Mouse (Mus musculus) CH12.LX (cell line): Measurements from ENCODE around the gene Tmem150c. TPM values are rescaled to one million over a fixed set of nuclear protein-coding genes. Genes with fewer than 3 reads are reported as not detected.

Source experiments
- DNase-seq: peaks from one replicate; pipeline ENCODE4 v3.0.0-alpha.2; 2013; ENCODE audit errors: extremely low read depth
- H3K27ac ChIP-seq: 2 replicates; pipeline ENCODE4 v1.5.1; 2012; ENCODE audit warnings: low read depth, mild to moderate bottlenecking, control low read depth, moderate library complexity; ENCODE audit not compliant: insufficient read depth
- H3K27me3 ChIP-seq: replicated peaks from 2 replicates; pipeline ENCODE3; 2012; ENCODE audit warnings: inconsistent platforms
- H3K36me3 ChIP-seq, 2 experiments: replicated peaks in 1 of 2; 2 replicates each; pipeline versions ENCODE3 to v1.6.1; 2012; ENCODE audit warnings: inconsistent platforms in 1 of 2, low read length in 1 of 2, mild to moderate bottlenecking in 1 of 2, mixed read lengths in 1 of 2, moderate library complexity in 1 of 2; ENCODE audit not compliant: control insufficient read depth in 1 of 2, insufficient read depth in 1 of 2
- H3K4me1 ChIP-seq, 2 experiments: 2 replicates each; pipeline ENCODE4 v1.6.1; 2012; ENCODE audit warnings: inconsistent platforms in 1 of 2, moderate library complexity in 1 of 2; ENCODE audit not compliant: insufficient read depth in 2 of 2, control insufficient read depth in 1 of 2
- H3K4me2 ChIP-seq: 2 replicates; pipeline ENCODE4 v1.6.1; 2012; ENCODE audit warnings: low read depth, mild to moderate bottlenecking, control low read depth; ENCODE audit not compliant: poor library complexity, insufficient read depth, severe bottlenecking
- H3K4me3 ChIP-seq, 3 experiments: fragments of 150-350 bp in 1 of 3; sonication (generic) in 1 of 3; replicated peaks in 1 of 3; 2 replicates each; pipeline versions ENCODE3 to v1.5.1; 2011 to 2012; ENCODE audit warnings: low read depth in 2 of 3, low read length in 2 of 3, mild to moderate bottlenecking in 2 of 3, moderate library complexity in 2 of 3, control low read depth in 1 of 3, improper control_type of control experiment in 1 of 3, inconsistent platforms in 1 of 3, mixed read lengths in 1 of 3; ENCODE audit not compliant: poor library complexity in 1 of 3
- H3K79me2 ChIP-seq: replicated peaks from 2 replicates; pipeline ENCODE4 v1.6.1; 2012; ENCODE audit warnings: mild to moderate bottlenecking, moderate library complexity; ENCODE audit not compliant: control insufficient read depth, poor library complexity, insufficient read depth, severe bottlenecking; ENCODE audit errors: extremely low read depth
- H3K9ac ChIP-seq: 2 replicates; pipeline ENCODE4 v1.6.1; 2012; ENCODE audit warnings: low read depth, mild to moderate bottlenecking, control low read depth, moderate library complexity; ENCODE audit not compliant: insufficient read depth
- H3K9me3 ChIP-seq: replicated peaks from 2 replicates; pipeline ENCODE3; 2012; ENCODE audit warnings: low read length, inconsistent platforms, mixed read lengths
- BHLHE40 ChIP-seq: IDR thresholded peaks from 2 replicates; pipeline ENCODE4 v1.6.1; 2011; ENCODE audit warnings: mild to moderate bottlenecking, low read depth, low read length, improper control_type of control experiment
- CTCF ChIP-seq, 2 experiments: IDR thresholded peaks in 1 of 2; conservative IDR thresholded peaks in 1 of 2; 2 replicates each; pipeline ENCODE4 v1.5.1; 2011 to 2012; ENCODE audit warnings: low read depth in 2 of 2, low read length in 2 of 2, improper control_type of control experiment in 1 of 2, inconsistent platforms in 1 of 2, mild to moderate bottlenecking in 1 of 2, moderate library complexity in 1 of 2
- GABPA ChIP-seq: IDR thresholded peaks from 2 replicates; pipeline ENCODE4 v1.6.1; 2012; ENCODE audit warnings: low read depth, low read length, improper control_type of control experiment, inconsistent platforms; ENCODE audit not compliant: insufficient replicate concordance
- HCFC1 ChIP-seq: IDR thresholded peaks from 2 replicates; pipeline ENCODE4 v1.6.1; 2012; ENCODE audit warnings: low read depth, mild to moderate bottlenecking, inconsistent platforms, low read length, improper control_type of control experiment
- JUN ChIP-seq: IDR thresholded peaks from 2 replicates; pipeline ENCODE4 v1.6.1; 2011; ENCODE audit warnings: low read depth, mild to moderate bottlenecking, low read length, improper control_type of control experiment, moderate library complexity; ENCODE audit not compliant: insufficient read depth
- MAX ChIP-seq: IDR thresholded peaks from 2 replicates; pipeline ENCODE4 v1.6.1; 2011; ENCODE audit warnings: low read length, improper control_type of control experiment
- MAZ ChIP-seq: IDR thresholded peaks from 2 replicates; pipeline ENCODE4 v1.6.1; 2012; ENCODE audit warnings: low read depth, mild to moderate bottlenecking, inconsistent platforms, low read length, improper control_type of control experiment, moderate library complexity
- NRF1 ChIP-seq: IDR thresholded peaks from 2 replicates; pipeline ENCODE4 v1.6.1; 2014; ENCODE audit warnings: low read depth, mild to moderate bottlenecking, inconsistent platforms, low read length, improper control_type of control experiment, moderate library complexity
- RAD21 ChIP-seq: IDR thresholded peaks from 2 replicates; pipeline ENCODE4 v1.6.1; 2011; ENCODE audit warnings: low read depth, mild to moderate bottlenecking, low read length, improper control_type of control experiment, moderate library complexity
- RCOR1 ChIP-seq: conservative IDR thresholded peaks from 2 replicates; pipeline ENCODE4 v1.6.1; 2012; ENCODE audit warnings: low read depth, mild to moderate bottlenecking, inconsistent platforms, low read length, improper control_type of control experiment
- TBP ChIP-seq: conservative IDR thresholded peaks from 2 replicates; pipeline ENCODE4 v1.6.1; 2011; ENCODE audit warnings: low read depth, low read length, improper control_type of control experiment
- USF1 ChIP-seq: IDR thresholded peaks from 2 replicates; pipeline ENCODE4 v1.6.1; 2014; ENCODE audit warnings: low read depth, mild to moderate bottlenecking, inconsistent platforms, low read length, improper control_type of control experiment
- USF2 ChIP-seq: conservative IDR thresholded peaks from 2 replicates; pipeline ENCODE4 v1.6.1; 2011; ENCODE audit warnings: low read depth, low read length, improper control_type of control experiment
- dilution Hi-C: fragments of 300-500 bp; cut with MboI; formaldehyde crosslinking; loops from 2 replicates; pipeline ENCODE4 v1.14.3; 2020; ENCODE audit warnings: low sequenced_read_pairs; ENCODE audit not compliant: extremely low pct_unique_long_range_greater_than_20kb, extremely low pct_ligation_motif_present
- in situ Hi-C: fragments of 300-500 bp; cut with MboI; formaldehyde crosslinking; loops from 3 replicates; pipeline ENCODE4 v1.14.3; 2019; ENCODE audit warnings: low sequenced_read_pairs, low pct_ligation_motif_present, low pct_unique_long_range_greater_than_20kb, mixed read lengths
- polyA plus RNA-seq: library from polyadenylated mRNA; unstranded; fragments of >175 nt; gene quantifications from 2 replicates; pipeline ENCODE4 v1.2.1, GENCODE M21; 2012; ENCODE audit warnings: low read depth; ENCODE audit not compliant: insufficient read length
- total RNA-seq, 2 experiments: library from RNA; depleted of rRNA; stranded (reverse); fragments of 300-350 nt in 1 of 2; fragments of >200 nt in 1 of 2; gene quantifications; 2 replicates each; pipeline ENCODE4 v1.2.3; 2012 to 2014

The Tmem150c gene
- total and polyA plus RNA-seq, 3 experiments = not detected

- dilution Hi-C loops = no loop called here
- in situ Hi-C loops = loop anchor here (5.0 to 25.0 kb wide), 2 partner anchors 162 to 232 kb away; no protein-coding TSS in a partner anchor
- Histone ChIP-seq H3K36me3 (peaks cover 0 to 16% of the 10 kb centered on the region in 2 experiments), H3K79me2 (no peaks in the 10 kb centered on the region), H3K4me1 (peaks cover 2 to 4% of the 10 kb centered on the region in 2 experiments; a peak in 3 of 4 replicates), H3K9me3 (peaks cover 6% of the 10 kb centered on the region), H3K4me2 (no peak overlapping the region), H3K4me3 (no peak overlapping the region), H3K9ac (no peak overlapping the region), H3K27me3 (no peaks in the 10 kb centered on the region), H3K27ac (no peak overlapping the region)
- DNase-seq = no peak
- no peak for TF ChIP-seq RCOR1
- TF ChIP-seq TBP = no peak
- TF ChIP-seq GABPA = no peak
- no peak for TF ChIP-seq NRF1
- TF ChIP-seq USF2 = no peak
- TF ChIP-seq USF1 = no peak
These were observed 79.7 kb downstream of the Tmem150c start for GRCm38 (mm10) chr5:100079931-100080275.

DNA sequence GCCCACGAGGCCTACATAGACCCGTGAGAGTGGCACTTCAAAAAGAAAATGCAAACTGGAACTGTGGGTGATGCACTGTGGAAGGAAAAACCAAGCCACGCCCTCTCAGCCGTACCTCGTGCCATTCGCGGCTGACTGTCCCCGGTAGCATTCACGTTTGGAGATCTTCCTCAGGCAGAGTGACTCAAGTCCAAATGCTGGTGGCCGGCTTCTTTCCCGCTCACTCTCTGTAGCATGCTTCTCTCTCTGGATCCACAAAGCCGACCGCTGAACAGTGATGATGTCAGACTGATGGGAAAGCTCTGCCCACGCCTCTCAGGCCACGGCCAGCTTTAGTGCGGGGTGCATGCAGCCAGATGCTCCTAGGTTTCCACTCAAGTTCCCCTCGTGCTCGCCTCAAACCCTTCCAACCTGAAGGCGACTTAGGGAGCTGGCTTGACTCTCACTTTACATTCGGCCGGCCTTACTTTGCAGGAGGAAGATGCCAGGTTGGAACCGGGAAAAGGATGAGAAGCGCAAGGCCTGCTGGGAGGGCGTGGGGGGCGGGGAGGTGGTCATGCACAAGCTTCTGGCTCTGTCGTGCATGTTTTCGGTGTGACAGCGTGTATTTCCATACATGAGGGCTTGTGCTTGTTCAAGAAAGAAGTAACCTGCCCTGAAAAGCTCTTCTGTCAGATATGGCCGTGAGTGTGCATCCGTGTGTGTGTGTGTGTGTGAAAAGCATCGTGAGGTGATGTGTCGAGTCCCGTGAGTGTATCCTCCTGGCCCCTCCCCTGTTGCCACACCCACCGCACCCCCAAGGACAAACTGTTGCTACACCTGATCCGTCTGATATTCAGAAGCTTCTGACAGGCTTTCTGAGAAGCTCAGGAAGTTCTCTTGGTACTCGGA is 80.3 kb downstream of the Tmem150c start:
- no peaks in the 10 kb centered on the region for H3K27me3 ChIP-seq
- H3K4me3 ChIP-seq = no peak overlapping the region
- DNase-seq = no peak

DNA sequence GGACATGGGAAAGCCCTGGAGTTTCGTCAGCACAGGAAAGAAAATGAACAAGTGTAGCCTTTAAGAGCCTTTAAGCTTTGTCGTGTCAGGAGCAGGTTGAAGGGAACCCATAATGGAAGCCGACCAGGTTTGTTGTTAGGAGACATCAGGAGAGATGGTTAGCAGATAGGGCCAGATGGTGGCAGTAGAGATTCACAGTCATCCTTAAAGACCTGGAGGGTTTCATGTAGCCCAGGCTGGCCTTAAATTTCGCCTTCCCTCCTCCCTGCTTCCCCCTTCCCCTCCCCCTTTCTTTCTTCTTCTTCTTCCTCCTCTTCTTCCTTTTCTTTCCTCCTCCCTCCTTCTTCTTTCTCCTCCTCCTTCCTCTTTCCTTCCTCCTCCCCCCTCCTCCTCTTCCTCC is 85.0 kb downstream of the Tmem150c start:
- dilution Hi-C loops (no loop called here), in situ Hi-C loops (no loop called here)
- Histone ChIP-seq H3K4me2 (no peak overlapping the region), H3K9me3 (no peaks in the 10 kb centered on the region), H3K79me2 (no peaks in the 10 kb centered on the region), H3K4me1 (peaks cover 0 to 4% of the 10 kb centered on the region in 2 experiments; a peak in 2 of 4 replicates), H3K9ac (no peak overlapping the region), H3K36me3 (peaks cover 5 to 63% of the 10 kb centered on the region in 2 experiments), H3K27me3 (no peaks in the 10 kb centered on the region), H3K4me3 (no peak overlapping the region), H3K27ac (no peak overlapping the region)
- peak; percentile 12 for DNase-seq
- no peak for TF ChIP-seq MAZ
- TF ChIP-seq HCFC1 = no peak
- peak in 1 of 2 experiments; percentile 53; a peak in 2 of 4 replicates for TF ChIP-seq CTCF (conservative IDR thresholded peaks at IDR 0.05 in 1 of 2, IDR thresholded peaks at IDR 0.05 in 1 of 2; ENCODE audit: low read depth in 2 of 2, low read length in 2 of 2)
- TF ChIP-seq RAD21 = peak; percentile 39
- TF ChIP-seq, all 38 proteins: peak for 2

More for the DNA sequence above, 80.3 kb downstream of the Tmem150c start:
- in situ Hi-C loops = loop anchor here (5.0 to 25.0 kb wide), 2 partner anchors 163 to 233 kb away; no protein-coding TSS in a partner anchor
- Histone ChIP-seq H3K27ac (no peak overlapping the region), H3K79me2 (no peaks in the 10 kb centered on the region), H3K9me3 (peaks cover 6% of the 10 kb centered on the region), H3K4me1 (peaks cover 2 to 4% of the 10 kb centered on the region in 2 experiments; a peak in 3 of 4 replicates), H3K4me2 (no peak overlapping the region), H3K9ac (no peak overlapping the region), H3K36me3 (peaks cover 0 to 19% of the 10 kb centered on the region in 2 experiments)
- no peak for TF ChIP-seq JUN
- peak; percentile 66 for TF ChIP-seq BHLHE40
- peak; percentile 22; the same call in 1 of the 2 replicates for TF ChIP-seq MAX
- dilution Hi-C loops = no loop called here
